Mouse (Mus musculus) spleen, adult 18-20 months (tissue): ENCODE results near the gene Pcyt2.
A peak's percentile ranks its signal among the peaks of the same experiment; 100 is the strongest.
"Not testable (repeated sequence)": the region's sequence is repeated elsewhere in the genome, so short reads cannot be mapped to it uniquely, and the experiment has no call there.

ENCODE experiments used
- DNase-seq, 2 experiments: peaks; one replicate each; pipeline ENCODE4 v3.0.0; 2022; ENCODE audit warnings: mixed read lengths in 2 of 2

Gene Pcyt2

GRCm38 (mm10) chr11:120615167-120615566 lies 2.6 kb downstream of the Pcyt2 start:
- no peak for DNase-seq

- no peak for DNase-seq
Observed at GRCm38 (mm10) chr11:120613976-120614375, 3.8 kb downstream of the Pcyt2 start.

- DNase-seq, result no peak
Observed at GRCm38 (mm10) chr11:120613481-120613972, 4.2 kb downstream of the Pcyt2 start.

- peak; percentile 47 to 66 for DNase-seq
Observed at GRCm38 (mm10) chr11:120612763-120613162, 5.0 kb downstream of the Pcyt2 start.

- no peak for DNase-seq
Observed at GRCm38 (mm10) chr11:120610477-120611046, 7.2 kb downstream of the Pcyt2 start.

GRCm38 (mm10) chr11:120609250-120609649 lies 8.5 kb downstream of the Pcyt2 start:
- no peak for DNase-seq

- no peak for DNase-seq
Observed at GRCm38 (mm10) chr11:120608241-120609034, 9.3 kb downstream of the Pcyt2 start, which contains the start of gene Npb. Gene Npb (plus strand): TSS chr11:120608477.

- no peak for DNase-seq
Observed at GRCm38 (mm10) chr11:120606764-120607163, 11.0 kb downstream of the Pcyt2 start.

GRCm38 (mm10) chr11:120605667-120606066 lies 12.1 kb downstream of the Pcyt2 start:
- DNase-seq, result no peak

- DNase-seq, result no peak
Observed at GRCm38 (mm10) chr11:120603545-120603944, 14.2 kb downstream of the Pcyt2 start.

GRCm38 (mm10) chr11:120600716-120601115 lies 17.0 kb downstream of the Pcyt2 start:
- no peak for DNase-seq

GRCm38 (mm10) chr11:120598990-120599549 lies 18.7 kb downstream of the Pcyt2 start:
- no peak for DNase-seq

GRCm38 (mm10) chr11:120598283-120598989 lies 19.3 kb downstream of the Pcyt2 start, which contains the start of the genes Alyref and Anapc11:
Gene Alyref (minus strand): TSS chr11:120598365.
Gene Anapc11 (plus strand): TSS chr11:120598421.
- DNase-seq, result peak; percentile 89 to 91

- DNase-seq, result no peak
Observed at GRCm38 (mm10) chr11:120597240-120598235, 20.2 kb downstream of the Pcyt2 start.

- DNase-seq, result no peak
Observed at GRCm38 (mm10) chr11:120588531-120588930, 29.2 kb downstream of the Pcyt2 start.

- no peak for DNase-seq
Observed at GRCm38 (mm10) chr11:120583937-120584336, 33.8 kb downstream of the Pcyt2 start.

GRCm38 (mm10) chr11:120582982-120583293 lies 34.8 kb downstream of the Pcyt2 start:
- not testable (repeated sequence) for DNase-seq

- peak in 1 of 2 experiments; percentile 53 for DNase-seq
Observed at GRCm38 (mm10) chr11:120582268-120582981, 35.3 kb downstream of the Pcyt2 start.

- peak; percentile 81 to 86 for DNase-seq
Observed at GRCm38 (mm10) chr11:120581490-120582267, 36.1 kb downstream of the Pcyt2 start, which contains the start of gene Arhgdia. Gene Arhgdia (minus strand): TSS chr11:120581624.

GRCm38 (mm10) chr11:120580871-120581331 lies 36.8 kb downstream of the Pcyt2 start:
- DNase-seq, result peak; percentile 43 to 63
